Mouse (Mus musculus): ENCODE data around the gene Clybl. TPM values are rescaled to one million over a fixed set of nuclear protein-coding genes. Genes with fewer than 3 reads are reported as not detected.

Clybl gene
- total RNA-seq, 2 experiments from 2014 or later = 22.9 to 28.7 TPM

DNA sequence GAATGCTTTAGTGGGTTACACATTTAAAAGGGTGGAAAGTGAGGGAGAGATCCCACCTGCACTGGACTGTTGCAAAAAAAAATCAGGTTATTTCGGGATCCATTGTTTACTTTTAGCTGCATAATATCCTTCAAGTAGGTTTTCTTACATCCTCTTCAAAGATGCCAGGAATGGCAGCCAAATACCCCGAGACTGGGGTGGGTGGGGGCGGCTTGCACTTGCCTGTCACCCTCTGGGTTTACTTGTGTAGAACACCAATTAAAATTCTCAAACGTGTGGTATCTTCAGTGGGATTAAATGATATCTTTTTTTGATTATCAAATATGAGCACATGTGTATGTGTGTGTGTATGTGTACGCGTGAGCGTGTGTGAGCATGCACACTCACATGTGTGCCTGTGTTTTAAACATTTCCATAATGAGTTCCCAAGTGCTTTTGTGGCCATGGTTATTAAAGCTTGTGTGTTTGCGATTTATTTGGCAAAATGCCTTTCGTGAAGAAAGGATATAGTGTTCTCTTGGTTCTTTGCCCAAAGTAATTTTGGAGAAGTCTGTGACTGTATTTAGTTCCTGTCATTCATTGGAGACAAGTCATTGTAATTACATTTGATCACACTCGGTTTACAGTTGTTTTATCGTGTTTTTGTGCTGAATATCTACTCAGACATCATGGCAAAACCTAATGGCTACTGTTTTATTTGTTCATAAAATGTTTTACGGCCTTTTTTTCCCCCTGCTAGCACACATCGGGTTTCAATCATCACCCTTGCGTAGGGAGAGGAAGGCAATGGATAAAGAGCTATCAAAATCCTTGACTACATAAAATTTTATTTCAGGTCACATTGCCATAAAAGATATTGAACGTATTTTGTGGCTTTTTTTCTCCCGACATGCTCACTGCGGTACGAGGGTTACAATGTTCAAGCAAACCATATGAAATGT, 65.7 kb downstream of the Clybl start:
- no peak for DNase-seq (ENCODE audit: low spot score in 2 of 2)

- DNase-seq (ENCODE audit: low spot score in 2 of 2) = no peak
Observed at GRCm38 (mm10) chr14:122249123-122249522, 67.6 kb downstream of the Clybl start.

DNA sequence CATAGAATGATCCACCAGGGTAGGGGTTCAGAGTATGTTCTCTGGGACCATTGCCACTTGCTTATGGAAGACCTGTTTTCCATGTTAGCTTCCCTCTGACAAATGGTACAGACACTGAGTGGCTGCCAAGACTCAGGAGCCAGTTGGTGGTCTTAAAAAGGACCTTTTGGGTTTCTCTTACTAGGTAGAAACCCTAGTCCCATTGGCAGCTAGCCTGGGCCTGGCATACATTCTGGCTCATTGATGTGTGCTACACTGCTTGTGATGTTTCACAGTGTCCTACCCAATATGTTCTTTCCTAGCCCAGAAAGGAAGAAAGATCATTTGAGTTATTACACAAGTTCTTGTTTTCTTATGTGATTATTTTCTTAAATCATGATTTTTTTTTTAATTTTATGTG, 69.8 kb downstream of the Clybl start:
- no peak for DNase-seq (ENCODE audit: low spot score in 2 of 2)

GRCm38 (mm10) chr14:122255562-122256260, 74.2 kb downstream of the Clybl start:
- DNase-seq (ENCODE audit: low spot score in 2 of 2) = no peak

GRCm38 (mm10) chr14:122256261-122256634, 74.7 kb downstream of the Clybl start:
- no peak for DNase-seq (ENCODE audit: low spot score in 2 of 2)

- no peak for DNase-seq (ENCODE audit: low spot score in 2 of 2)
Observed at GRCm38 (mm10) chr14:122258297-122258696, 76.8 kb downstream of the Clybl start.

DNA sequence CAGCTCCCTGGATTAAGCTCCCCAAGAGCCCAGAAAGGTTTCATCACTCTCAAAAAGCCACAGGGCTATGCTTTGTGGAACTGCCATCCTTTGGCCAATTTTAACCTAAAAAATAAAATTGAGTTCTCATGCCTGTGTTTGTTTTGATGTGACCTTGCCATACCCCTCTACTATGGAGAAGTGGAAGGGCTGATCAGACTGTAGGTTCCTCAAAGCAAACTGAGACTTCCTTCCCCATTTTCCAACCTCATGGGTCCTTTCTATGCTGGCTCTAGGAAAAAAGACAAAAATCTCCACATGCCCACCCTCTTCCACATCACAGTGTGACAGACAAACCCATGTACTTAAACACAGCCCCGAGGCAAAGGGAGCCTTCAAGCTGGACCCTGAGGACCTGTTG, 79.7 kb downstream of the Clybl start:
- no peak for DNase-seq (ENCODE audit: low spot score in 2 of 2)

- no peak for DNase-seq (ENCODE audit: low spot score in 2 of 2)
Observed at GRCm38 (mm10) chr14:122262851-122263659, 81.6 kb downstream of the Clybl start.

- no peak for DNase-seq (ENCODE audit: low spot score in 2 of 2)
Observed at GRCm38 (mm10) chr14:122265214-122265613, 83.7 kb downstream of the Clybl start.

DNA sequence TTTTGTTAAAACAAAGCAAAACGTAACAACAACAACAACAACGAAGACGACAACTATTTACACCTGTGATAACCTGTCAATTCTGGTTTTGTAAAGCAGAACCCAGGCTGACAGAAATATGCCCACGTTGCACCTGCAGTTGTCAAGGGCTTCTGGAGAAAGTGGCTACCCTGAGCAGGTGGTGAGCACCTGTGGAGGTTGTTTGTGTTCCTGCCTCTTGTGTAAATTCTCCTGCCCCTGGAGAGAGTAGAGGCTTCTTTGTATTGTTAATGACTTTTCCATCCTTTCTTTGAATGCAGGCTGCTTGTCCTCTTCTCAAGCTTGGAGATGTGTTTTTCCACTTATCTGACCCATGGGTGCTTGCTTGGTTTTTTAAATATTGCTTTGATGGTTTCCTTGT, 86.1 kb downstream of the Clybl start:
- DNase-seq (ENCODE audit: low spot score in 2 of 2) = no peak

GRCm38 (mm10) chr14:122271104-122271746, 89.7 kb downstream of the Clybl start:
- DNase-seq (ENCODE audit: low spot score in 2 of 2) = no peak

- no peak for DNase-seq (ENCODE audit: low spot score in 2 of 2)
Observed at GRCm38 (mm10) chr14:122277142-122277541, 95.6 kb downstream of the Clybl start.

DNA sequence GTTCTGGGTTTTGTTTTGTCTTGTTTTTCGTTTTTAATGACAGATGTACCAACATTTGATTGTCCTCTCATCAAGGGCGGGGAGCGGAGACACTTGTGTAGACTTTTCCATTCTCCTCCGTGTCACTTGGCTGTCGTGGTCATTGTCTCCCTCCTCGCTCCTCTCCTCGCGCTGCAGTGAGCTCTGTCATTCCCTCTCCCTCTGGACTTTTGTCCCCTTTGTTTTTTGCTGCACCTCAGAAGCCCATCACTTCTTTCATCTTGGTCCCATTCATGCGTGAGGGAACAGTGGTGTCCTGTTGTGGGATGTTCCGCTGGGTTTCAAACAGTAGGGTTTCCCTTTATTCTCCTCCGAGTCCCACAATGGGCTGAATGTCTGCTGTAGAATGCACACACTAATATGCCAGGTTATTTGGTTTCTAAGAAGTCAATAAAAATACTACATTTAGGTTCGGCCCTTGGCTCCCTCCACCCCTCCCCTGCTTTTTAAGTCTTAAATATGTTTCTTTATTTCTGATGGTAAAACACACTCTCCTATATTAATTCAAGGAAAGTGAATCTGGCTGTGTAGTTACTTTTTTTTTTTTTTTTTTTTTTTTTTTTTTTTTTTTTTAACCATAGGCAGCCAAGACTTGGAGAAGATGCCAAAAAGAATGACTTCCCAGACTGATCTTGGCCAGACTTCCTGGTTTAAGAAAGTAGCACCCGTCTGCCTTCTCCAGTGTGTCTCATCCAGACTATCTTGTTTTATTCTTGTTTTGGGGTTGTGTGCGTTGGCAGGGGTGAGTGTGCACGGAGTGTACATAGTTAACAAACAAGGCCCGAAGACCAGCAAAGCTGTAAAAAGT, 98.2 kb downstream of the Clybl start:
- no peak for DNase-seq (ENCODE audit: low spot score in 2 of 2)

- no peak for DNase-seq (ENCODE audit: low spot score in 2 of 2)
Observed at GRCm38 (mm10) chr14:122280309-122281071, 99.0 kb downstream of the Clybl start.

- no peak for DNase-seq (ENCODE audit: low spot score in 2 of 2)
Observed at GRCm38 (mm10) chr14:122281072-122281634, 99.6 kb downstream of the Clybl start.

DNA sequence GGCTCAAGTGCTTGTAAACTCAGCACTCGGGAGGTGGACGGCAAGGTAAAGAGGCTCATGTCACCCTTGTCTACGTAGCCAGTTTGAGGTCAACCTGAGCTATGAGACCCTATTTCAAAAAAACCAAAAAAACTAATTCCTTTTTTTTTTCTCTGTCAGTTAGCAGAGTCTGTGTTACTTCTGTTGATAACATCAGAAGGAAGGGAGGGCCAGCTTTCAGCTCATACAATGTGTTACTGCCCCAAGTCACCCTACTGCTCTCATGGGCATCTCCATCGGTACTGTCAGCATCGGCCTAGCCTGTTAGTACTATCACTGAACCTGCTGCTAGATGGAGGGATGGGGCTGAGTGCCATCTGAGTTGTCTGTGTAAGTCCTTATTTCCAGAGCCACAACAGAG, 102.5 kb downstream of the Clybl start:
- DNase-seq (ENCODE audit: low spot score in 2 of 2) = no peak

GRCm38 (mm10) chr14:122296399-122296798, 114.9 kb downstream of the Clybl start:
- DNase-seq (ENCODE audit: low spot score in 2 of 2) = no peak

GRCm38 (mm10) chr14:122296864-122297263, 115.4 kb downstream of the Clybl start:
- no peak for DNase-seq (ENCODE audit: low spot score in 2 of 2)
